Mouse (Mus musculus): ENCODE measurements around the gene Cry1. TPM values are rescaled to one million over a fixed set of nuclear protein-coding genes. Genes with fewer than 3 reads are reported as not detected.

Cry1 gene
- polyA plus RNA-seq, 1 experiment from 2014 or later, result 17.3 TPM

- Histone ChIP-seq H3K9ac (ENCODE audit: low read length) (peak overlapping the region; percentile 90), H3K4me2 (ENCODE audit: low read length) (peak overlapping the region; percentile 99), H3K9me3 (ENCODE audit: control insufficient read depth, low read length) (no peaks in the 10 kb centered on the region), H3K36me3 (ENCODE audit: control insufficient read depth, insufficient read depth, low read length) (0 out of 2 replicates have a peak, but pooled peaks cover 3% of the 10 kb centered on the region), H3K27ac (replicated peaks in 1 of 2; ENCODE audit: control insufficient read depth in 1 of 2, insufficient read depth in 1 of 2, low read depth in 2 of 2, low read length in 2 of 2) (peak overlapping the region; percentile 68 to 90), H3K27me3 (ENCODE audit: control insufficient read depth, insufficient read depth, low read length) (no peaks in the 10 kb centered on the region), H3K4me1 (ENCODE audit: control insufficient read depth in 2 of 2, insufficient read depth in 2 of 2, low read length in 2 of 2) (peaks cover 3 to 7% of the 10 kb centered on the region in 2 experiments; a peak in 3 of 4 replicates), H3K4me3 (ENCODE audit: control insufficient read depth in 1 of 2, insufficient read depth in 1 of 2, low read depth in 1 of 2, low read length in 2 of 2) (peak overlapping the region; percentile 61 to 91)
- no peak for ATAC-seq (ENCODE audit: insufficient number of reproducible peaks, insufficient read depth, low FRiP score, low read depth)
- 31% methylated on average over 14 of the region's 14 CpGs for WGBS
Measured at GRCm38 (mm10) chr10:85185639-85186498, 1.0 kb upstream of the Cry1 start.

- Histone ChIP-seq H3K4me2 (ENCODE audit: low read length) (peak overlapping the region; percentile 99), H3K36me3 (ENCODE audit: control insufficient read depth, insufficient read depth, low read length) (0 out of 2 replicates have a peak, but pooled peaks cover 3% of the 10 kb centered on the region), H3K27me3 (ENCODE audit: control insufficient read depth, insufficient read depth, low read length) (no peaks in the 10 kb centered on the region), H3K9me3 (ENCODE audit: control insufficient read depth, low read length) (no peaks in the 10 kb centered on the region), H3K27ac (replicated peaks in 1 of 2; ENCODE audit: control insufficient read depth in 1 of 2, insufficient read depth in 1 of 2, low read depth in 2 of 2, low read length in 2 of 2) (peak overlapping the region in 1 of 2 experiments; percentile 90; a peak in 2 of 4 replicates), H3K4me1 (ENCODE audit: control insufficient read depth in 2 of 2, insufficient read depth in 2 of 2, low read length in 2 of 2) (peaks cover 3 to 7% of the 10 kb centered on the region in 2 experiments; a peak in 3 of 4 replicates), H3K9ac (ENCODE audit: low read length) (peak overlapping the region; percentile 90), H3K4me3 (ENCODE audit: control insufficient read depth in 1 of 2, insufficient read depth in 1 of 2, low read depth in 1 of 2, low read length in 2 of 2) (peak overlapping the region; percentile 61 to 91)
- peak; percentile 38 for ATAC-seq (ENCODE audit: insufficient number of reproducible peaks, insufficient read depth, low FRiP score, low read depth)
- under 1% methylated on average over 92 of the region's 95 CpGs for WGBS
Measured at GRCm38 (mm10) chr10:85184201-85184963, 482 bp downstream of the Cry1 start.

GRCm38 (mm10) chr10:85183619-85184018 lies 1.2 kb downstream of the Cry1 start:
- Histone ChIP-seq H3K9ac (ENCODE audit: low read length) (peak overlapping the region; percentile 90), H3K36me3 (ENCODE audit: control insufficient read depth, insufficient read depth, low read length) (0 out of 2 replicates have a peak, but pooled peaks cover 3% of the 10 kb centered on the region), H3K27me3 (ENCODE audit: control insufficient read depth, insufficient read depth, low read length) (no peaks in the 10 kb centered on the region), H3K9me3 (ENCODE audit: control insufficient read depth, low read length) (no peaks in the 10 kb centered on the region), H3K4me2 (ENCODE audit: low read length) (peak overlapping the region; percentile 99), H3K4me1 (ENCODE audit: control insufficient read depth in 2 of 2, insufficient read depth in 2 of 2, low read length in 2 of 2) (peaks cover 3 to 7% of the 10 kb centered on the region in 2 experiments; a peak in 3 of 4 replicates), H3K4me3 (ENCODE audit: control insufficient read depth in 1 of 2, insufficient read depth in 1 of 2, low read depth in 1 of 2, low read length in 2 of 2) (peak overlapping the region; percentile 61 to 91; a peak in 3 of 4 replicates), H3K27ac (replicated peaks in 1 of 2; ENCODE audit: control insufficient read depth in 1 of 2, insufficient read depth in 1 of 2, low read depth in 2 of 2, low read length in 2 of 2) (0 out of 4 replicates have a peak overlapping the region, but pooled peaks of 1 of the 2 experiments have one; percentile 21)
- WGBS, result 1% methylated on average over 11 of the region's 11 CpGs
- no peak for ATAC-seq (ENCODE audit: insufficient number of reproducible peaks, insufficient read depth, low FRiP score, low read depth)

DNA sequence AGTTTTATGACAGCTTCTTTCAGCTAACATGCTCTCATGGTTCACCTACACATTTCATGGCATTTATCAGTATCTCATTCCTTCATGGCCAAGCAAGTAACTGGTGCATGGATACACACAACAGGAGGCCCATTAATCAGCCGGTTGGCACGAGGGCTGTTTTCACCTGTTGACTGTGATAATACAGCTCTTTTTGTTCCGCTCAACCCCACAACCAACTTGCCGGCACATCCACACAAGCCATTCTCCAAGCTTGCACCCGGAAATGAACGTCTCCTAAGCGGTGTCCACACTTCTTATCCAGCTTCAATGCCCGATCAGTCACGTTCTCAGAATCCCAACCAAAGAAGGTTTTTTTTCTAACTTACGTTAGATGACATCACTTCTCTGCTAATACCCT lies 2.1 kb downstream of the Cry1 start:
- Histone ChIP-seq H3K9me3 (ENCODE audit: control insufficient read depth, low read length) (no peaks in the 10 kb centered on the region), H3K36me3 (ENCODE audit: control insufficient read depth, insufficient read depth, low read length) (0 out of 2 replicates have a peak, but pooled peaks cover 3% of the 10 kb centered on the region), H3K9ac (ENCODE audit: low read length) (no peak overlapping the region), H3K27me3 (ENCODE audit: control insufficient read depth, insufficient read depth, low read length) (no peaks in the 10 kb centered on the region), H3K4me1 (ENCODE audit: control insufficient read depth in 2 of 2, insufficient read depth in 2 of 2, low read length in 2 of 2) (peaks cover 3 to 7% of the 10 kb centered on the region in 2 experiments; a peak in 3 of 4 replicates), H3K4me2 (ENCODE audit: low read length) (peak overlapping the region; percentile 99), H3K27ac (replicated peaks in 1 of 2; ENCODE audit: control insufficient read depth in 1 of 2, insufficient read depth in 1 of 2, low read depth in 2 of 2, low read length in 2 of 2) (no peak overlapping the region), H3K4me3 (ENCODE audit: control insufficient read depth in 1 of 2, insufficient read depth in 1 of 2, low read depth in 1 of 2, low read length in 2 of 2) (no peak overlapping the region)
- 80% methylated on average over 10 of the region's 10 CpGs for WGBS
- no peak for ATAC-seq (ENCODE audit: insufficient number of reproducible peaks, insufficient read depth, low FRiP score, low read depth)

DNA sequence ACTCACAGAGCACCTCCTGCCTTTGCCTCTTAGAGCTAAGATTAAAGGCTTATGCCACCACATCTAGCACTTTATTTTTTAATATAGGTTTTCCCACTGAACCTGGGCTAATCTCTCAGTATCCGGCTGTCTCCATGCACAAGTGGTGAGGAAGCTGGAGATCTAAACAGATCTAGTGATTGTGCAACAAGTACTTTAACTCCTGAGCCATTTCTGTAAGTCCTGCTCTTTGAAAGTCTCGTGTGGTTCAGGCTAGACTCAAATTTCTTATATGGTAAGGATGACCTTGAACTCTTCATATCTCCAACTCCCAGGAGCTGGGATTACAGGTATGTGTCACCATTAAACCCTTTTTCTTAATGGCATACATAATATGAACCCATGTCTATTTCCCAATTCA lies 8.2 kb downstream of the Cry1 start:
- Histone ChIP-seq H3K36me3 (ENCODE audit: control insufficient read depth, insufficient read depth, low read length) (0 out of 2 replicates have a peak, but pooled peaks cover under 1% of the 10 kb centered on the region), H3K4me2 (ENCODE audit: low read length) (no peak overlapping the region), H3K27me3 (ENCODE audit: control insufficient read depth, insufficient read depth, low read length) (no peaks in the 10 kb centered on the region), H3K4me3 (ENCODE audit: control insufficient read depth in 1 of 2, insufficient read depth in 1 of 2, low read depth in 1 of 2, low read length in 2 of 2) (no peak overlapping the region), H3K9ac (ENCODE audit: low read length) (no peak overlapping the region), H3K4me1 (ENCODE audit: control insufficient read depth in 2 of 2, insufficient read depth in 2 of 2, low read length in 2 of 2) (no peaks in the 10 kb centered on the region), H3K27ac (replicated peaks in 1 of 2; ENCODE audit: control insufficient read depth in 1 of 2, insufficient read depth in 1 of 2, low read depth in 2 of 2, low read length in 2 of 2) (no peak overlapping the region), H3K9me3 (ENCODE audit: control insufficient read depth, low read length) (no peaks in the 10 kb centered on the region)
- WGBS, result 63% methylated on average over 2 of the region's 2 CpGs
- ATAC-seq (ENCODE audit: insufficient number of reproducible peaks, insufficient read depth, low FRiP score, low read depth), result no peak

DNA sequence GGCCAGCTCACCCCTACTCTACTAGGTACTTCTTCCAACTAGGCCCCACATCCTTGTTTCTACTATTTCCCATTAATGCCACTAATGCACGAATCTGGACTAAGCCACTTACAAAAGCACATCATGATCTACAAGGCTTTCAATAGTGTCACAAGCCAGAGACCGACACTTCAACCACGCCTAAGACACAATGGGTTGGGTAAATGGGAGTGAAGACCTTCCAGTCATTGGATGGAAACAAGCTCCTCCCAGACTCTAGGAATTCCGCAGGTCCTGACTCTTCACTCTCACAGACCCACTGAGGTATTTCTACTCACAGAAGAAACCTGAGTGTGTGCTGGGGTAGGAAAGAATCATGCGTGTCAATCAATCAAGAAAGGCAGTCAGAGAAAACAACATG lies 19.6 kb downstream of the Cry1 start:
- 82% methylated on average over 5 of the region's 5 CpGs for WGBS
- Histone ChIP-seq H3K9me3 (ENCODE audit: control insufficient read depth, low read length) (no peaks in the 10 kb centered on the region), H3K4me3 (ENCODE audit: control insufficient read depth in 1 of 2, insufficient read depth in 1 of 2, low read depth in 1 of 2, low read length in 2 of 2) (no peak overlapping the region), H3K4me1 (ENCODE audit: control insufficient read depth in 2 of 2, insufficient read depth in 2 of 2, low read length in 2 of 2) (peaks cover 0 to 15% of the 10 kb centered on the region in 2 experiments; a peak in 2 of 4 replicates), H3K4me2 (ENCODE audit: low read length) (no peak overlapping the region), H3K27me3 (ENCODE audit: control insufficient read depth, insufficient read depth, low read length) (no peaks in the 10 kb centered on the region), H3K9ac (ENCODE audit: low read length) (no peak overlapping the region), H3K36me3 (ENCODE audit: control insufficient read depth, insufficient read depth, low read length) (no peaks in the 10 kb centered on the region), H3K27ac (replicated peaks in 1 of 2; ENCODE audit: control insufficient read depth in 1 of 2, insufficient read depth in 1 of 2, low read depth in 2 of 2, low read length in 2 of 2) (no peak overlapping the region)
- ATAC-seq (ENCODE audit: insufficient number of reproducible peaks, insufficient read depth, low FRiP score, low read depth), result no peak

DNA sequence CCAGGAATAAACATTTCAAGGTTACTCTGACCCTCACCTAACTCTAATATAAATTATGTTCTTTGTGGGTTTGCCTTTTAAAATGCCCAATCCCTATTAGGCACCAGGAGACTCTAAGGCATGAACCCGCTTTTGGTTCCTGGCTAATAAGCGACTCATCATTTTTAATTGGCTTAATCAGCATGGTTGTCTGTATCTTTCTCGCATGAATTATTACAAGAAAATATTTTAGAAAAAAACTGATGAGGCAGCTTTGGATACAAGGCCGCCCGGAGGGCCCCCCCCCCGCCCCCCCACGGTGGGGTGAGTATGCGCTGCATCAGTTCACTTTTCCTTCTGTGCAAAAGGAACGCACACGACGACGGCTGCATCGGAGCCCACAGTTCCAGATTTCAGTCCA lies 20.1 kb downstream of the Cry1 start:
- H3K9me3 ChIP-seq (ENCODE audit: control insufficient read depth, low read length), result no peaks in the 10 kb centered on the region
- 93% methylated on average over 13 of the region's 13 CpGs for WGBS
- H3K4me3 ChIP-seq (ENCODE audit: control insufficient read depth in 1 of 2, insufficient read depth in 1 of 2, low read depth in 1 of 2, low read length in 2 of 2), result no peak overlapping the region
- no peaks in the 10 kb centered on the region for H3K36me3 ChIP-seq (ENCODE audit: control insufficient read depth, insufficient read depth, low read length)
- H3K27me3 ChIP-seq (ENCODE audit: control insufficient read depth, insufficient read depth, low read length), result no peaks in the 10 kb centered on the region
- ATAC-seq (ENCODE audit: insufficient number of reproducible peaks, insufficient read depth, low FRiP score, low read depth), result no peak
- no peak overlapping the region for H3K27ac ChIP-seq (replicated peaks in 1 of 2; ENCODE audit: control insufficient read depth in 1 of 2, insufficient read depth in 1 of 2, low read depth in 2 of 2, low read length in 2 of 2)
- H3K9ac ChIP-seq (ENCODE audit: low read length), result no peak overlapping the region
- no peak overlapping the region for H3K4me2 ChIP-seq (ENCODE audit: low read length)
- H3K4me1 ChIP-seq (ENCODE audit: control insufficient read depth in 2 of 2, insufficient read depth in 2 of 2, low read length in 2 of 2), result peaks cover 0 to 20% of the 10 kb centered on the region in 2 experiments; a peak in 2 of 4 replicates
